Mouse (Mus musculus): ENCODE results near the gene Ptprt. TPM values are rescaled to one million over a fixed set of nuclear protein-coding genes. Genes with fewer than 3 reads are reported as not detected.

The Ptprt gene
- total RNA-seq, 2 experiments from 2014 or later: 0.84 to 1.00 TPM

DNA sequence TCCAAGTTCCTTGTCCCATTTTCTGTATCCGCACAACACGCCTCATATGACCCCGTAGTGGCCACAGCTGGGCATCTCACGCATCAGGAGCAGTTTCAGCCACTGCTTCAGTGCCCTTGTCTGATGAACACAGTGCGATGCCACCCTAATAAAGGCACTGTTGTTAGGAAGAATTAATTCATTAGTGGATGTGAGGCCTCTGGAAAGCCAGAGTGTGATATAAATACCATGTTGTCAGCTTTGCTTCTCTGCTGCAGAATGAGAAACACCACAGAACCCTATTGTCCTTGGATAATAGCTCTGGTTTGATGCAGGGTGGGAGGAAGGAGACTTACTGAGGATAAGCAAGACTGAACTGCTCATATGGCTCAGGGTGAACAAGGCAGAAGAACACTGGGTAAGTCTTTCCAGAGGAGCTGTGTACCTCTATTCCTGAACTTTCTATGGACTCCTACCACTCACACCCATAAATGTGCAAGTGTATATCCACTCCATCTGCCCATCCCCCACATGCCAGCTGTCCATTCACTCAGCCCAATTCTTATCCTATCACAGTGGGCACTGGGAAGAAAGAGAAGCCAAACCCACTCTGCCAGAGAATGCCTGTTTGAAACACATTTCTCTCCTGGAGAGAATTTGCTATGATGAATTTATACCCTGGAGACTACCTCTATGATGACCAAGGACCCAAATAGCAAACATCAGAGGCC lies 582.2 kb downstream of the Ptprt start:
- intact Hi-C loops (cut with DNase I; ENCODE audit: low total_unique reads): no loop called here
- DNase-seq: no peak

- DNase-seq: no peak
- intact Hi-C loops (cut with DNase I; ENCODE audit: low total_unique reads): no loop called here
These were observed 608.1 kb downstream of the Ptprt start for GRCm38 (mm10) chr2:162052816-162053215.

DNA sequence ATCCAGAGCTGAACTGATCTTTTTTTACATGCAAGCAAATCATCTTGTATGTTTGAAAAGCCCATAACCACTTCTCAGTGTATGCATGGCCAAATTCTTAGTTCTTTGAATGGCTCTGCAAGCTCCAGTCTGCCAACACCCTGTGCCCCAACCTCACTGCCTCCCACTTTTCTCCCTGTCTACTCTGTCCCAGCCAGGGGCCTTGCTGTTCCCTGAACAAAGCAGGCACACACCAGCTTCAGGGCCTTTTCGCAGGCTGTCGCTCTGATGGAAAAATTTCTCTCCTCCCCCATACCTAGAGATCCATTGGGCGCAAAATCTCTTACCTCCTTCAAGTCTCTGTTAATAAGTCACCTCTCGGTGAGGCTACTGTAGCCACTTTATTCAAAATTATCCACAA lies 610.7 kb downstream of the Ptprt start:
- no peak for DNase-seq
- intact Hi-C loops (cut with DNase I; ENCODE audit: low total_unique reads): no loop called here

GRCm38 (mm10) chr2:162035615-162036014 lies 625.3 kb downstream of the Ptprt start:
- no peak for DNase-seq
- intact Hi-C loops (cut with DNase I; ENCODE audit: low total_unique reads): no loop called here

DNA sequence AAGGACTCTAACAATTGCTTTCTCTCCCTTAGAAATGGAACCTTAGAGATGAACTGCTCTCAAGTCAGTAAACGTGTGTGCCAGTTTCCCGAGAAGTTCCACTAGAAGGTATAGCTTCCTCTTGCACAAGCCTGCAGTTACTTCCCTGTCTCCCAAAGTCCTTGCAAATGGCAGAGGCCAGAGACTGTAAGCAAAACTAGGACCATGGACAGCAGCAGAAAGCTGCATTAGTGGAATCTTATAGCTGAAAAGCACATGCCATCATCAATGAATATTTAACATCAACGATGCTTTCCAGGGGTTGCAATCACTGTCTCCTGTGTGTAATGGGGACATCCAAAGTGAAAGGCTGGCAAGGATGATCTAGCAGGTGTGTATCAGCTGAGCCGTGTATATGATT lies 629.3 kb downstream of the Ptprt start:
- DNase-seq: no peak
- intact Hi-C loops (cut with DNase I; ENCODE audit: low total_unique reads): no loop called here

GRCm38 (mm10) chr2:162001016-162001415 lies 659.9 kb downstream of the Ptprt start:
- intact Hi-C loops (cut with DNase I; ENCODE audit: low total_unique reads): no loop called here

GRCm38 (mm10) chr2:161982311-161982710 lies 678.6 kb downstream of the Ptprt start:
- DNase-seq: no peak
- intact Hi-C loops (cut with DNase I; ENCODE audit: low total_unique reads): no loop called here

More at GRCm38 (mm10) chr2:162001016-162001415, 659.9 kb downstream of the Ptprt start:
- no peak for DNase-seq

DNA sequence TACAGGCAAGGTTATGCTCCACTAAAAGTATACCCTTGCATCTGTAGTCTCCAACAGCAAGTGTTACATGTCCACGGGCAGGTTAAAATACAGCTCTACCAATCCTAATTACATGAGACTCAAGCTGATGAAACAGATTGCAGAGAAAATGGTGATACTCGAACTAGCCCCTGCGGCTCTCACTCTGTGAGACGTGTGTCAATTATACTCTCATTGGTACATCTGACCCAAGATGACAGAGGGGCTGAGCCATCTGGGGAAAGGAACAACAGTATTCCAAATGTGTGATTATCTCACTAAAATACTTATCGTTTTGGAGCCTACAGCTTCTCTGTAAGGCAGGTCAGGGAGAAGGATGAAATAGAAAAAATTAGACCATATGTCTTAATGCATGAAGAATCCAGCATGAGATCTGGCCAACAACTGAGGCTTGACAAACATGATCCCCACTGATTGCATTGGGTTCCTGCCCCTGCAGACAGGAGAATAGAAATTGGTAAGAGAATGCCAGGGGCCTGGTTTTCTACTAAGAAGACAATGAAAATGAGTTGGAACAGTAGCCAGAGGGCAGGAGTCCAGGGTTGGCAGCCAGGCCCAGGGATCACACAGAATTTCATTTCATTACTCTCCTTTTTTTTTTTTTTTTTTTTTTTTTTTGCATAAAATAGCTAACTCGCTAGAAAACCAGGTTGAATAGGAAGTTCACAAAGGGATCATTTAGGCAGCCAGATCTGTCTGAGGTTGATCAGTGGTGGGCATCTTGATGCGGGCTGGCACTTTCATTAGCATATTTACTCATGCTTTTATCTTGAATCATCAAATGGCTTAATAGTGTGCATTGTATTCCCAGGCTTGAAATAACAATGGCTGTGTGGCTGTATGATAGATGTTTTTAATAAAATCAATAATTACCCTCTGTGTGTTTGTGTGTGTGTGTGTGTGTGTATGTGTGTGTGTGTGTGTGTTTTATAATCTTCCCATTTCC lies 699.5 kb downstream of the Ptprt start:
- DNase-seq: no peak
- intact Hi-C loops (cut with DNase I; ENCODE audit: low total_unique reads): no loop called here

DNA sequence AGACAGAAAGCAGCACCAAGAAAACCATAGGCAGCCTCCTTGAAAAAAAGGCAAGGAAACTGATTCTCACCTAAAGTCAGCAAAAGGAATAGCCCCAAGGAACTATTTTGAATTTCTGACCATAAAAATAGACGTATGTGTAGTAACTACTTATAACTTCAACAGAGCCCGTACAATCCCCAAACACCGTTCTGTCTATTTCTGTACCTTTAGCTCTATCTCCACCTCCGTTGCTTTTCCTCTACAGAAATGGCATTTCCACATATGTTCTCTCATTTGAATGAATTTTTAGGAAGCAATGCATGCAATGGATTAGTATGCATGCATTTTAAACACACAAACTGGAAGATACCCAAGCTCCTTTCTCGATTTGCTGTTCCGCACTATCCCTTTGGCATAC lies 715.5 kb downstream of the Ptprt start:
- no peak for DNase-seq
- intact Hi-C loops (cut with DNase I; ENCODE audit: low total_unique reads): no loop called here

GRCm38 (mm10) chr2:161944689-161945088 lies 716.3 kb downstream of the Ptprt start:
- intact Hi-C loops (cut with DNase I; ENCODE audit: low total_unique reads): no loop called here
- no peak for DNase-seq

GRCm38 (mm10) chr2:161941991-161942390 lies 719.0 kb downstream of the Ptprt start:
- DNase-seq: no peak

GRCm38 (mm10) chr2:161907214-161907613 lies 753.7 kb downstream of the Ptprt start:
- intact Hi-C loops (cut with DNase I; ENCODE audit: low total_unique reads): no loop called here
- DNase-seq: no peak

More at GRCm38 (mm10) chr2:161941991-161942390, 719.0 kb downstream of the Ptprt start:
- intact Hi-C loops (cut with DNase I; ENCODE audit: low total_unique reads): no loop called here

DNA sequence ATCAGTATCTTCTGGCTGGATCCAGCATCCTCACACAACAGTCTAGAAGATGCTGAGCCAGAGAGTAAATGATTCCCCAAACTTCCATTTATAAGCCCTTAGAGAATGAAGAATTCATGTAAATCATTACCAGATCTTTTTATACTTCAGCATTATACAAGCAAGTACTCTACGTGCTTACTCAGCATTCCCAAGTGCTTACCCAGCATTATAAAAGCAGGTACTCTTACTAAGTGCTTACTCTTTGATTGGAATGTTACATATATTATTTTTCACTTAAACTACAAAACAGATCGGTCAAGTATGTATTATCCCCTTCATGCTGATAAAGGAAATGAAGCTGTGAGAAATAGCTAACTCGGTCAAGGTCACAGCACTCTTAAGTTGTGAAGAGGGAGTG lies 758.8 kb downstream of the Ptprt start:
- intact Hi-C loops (cut with DNase I; ENCODE audit: low total_unique reads): no loop called here
- DNase-seq: no peak

GRCm38 (mm10) chr2:161884446-161884845 lies 776.5 kb downstream of the Ptprt start:
- intact Hi-C loops (cut with DNase I; ENCODE audit: low total_unique reads): no loop called here
- no peak for DNase-seq

DNA sequence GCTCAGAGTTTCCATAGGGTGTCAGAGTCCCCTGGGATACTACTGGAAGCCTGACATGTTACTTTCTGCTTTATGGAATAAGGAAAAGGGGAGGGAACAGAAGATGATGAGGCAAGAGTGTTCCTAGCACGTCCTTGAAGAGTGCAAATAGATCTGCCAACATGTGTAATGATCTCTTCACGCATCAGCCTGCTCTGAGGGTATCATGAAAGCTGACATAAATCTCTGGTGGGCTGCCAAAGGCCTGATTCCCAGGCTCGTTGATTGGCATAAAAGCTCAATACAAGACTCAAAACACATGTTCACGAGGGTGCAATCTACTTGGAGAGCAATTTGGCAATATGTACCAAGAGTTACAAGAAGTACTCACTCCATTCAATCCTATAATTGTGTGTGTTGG lies 778.4 kb downstream of the Ptprt start:
- no peak for DNase-seq

GRCm38 (mm10) chr2:161880941-161881340 lies 780.0 kb downstream of the Ptprt start:
- no peak for DNase-seq
- intact Hi-C loops (cut with DNase I; ENCODE audit: low total_unique reads): no loop called here

More for the DNA sequence above, 778.4 kb downstream of the Ptprt start:
- intact Hi-C loops (cut with DNase I; ENCODE audit: low total_unique reads): no loop called here

- intact Hi-C loops (cut with DNase I; ENCODE audit: low total_unique reads): no loop called here
- no peak for DNase-seq
These were observed 795.7 kb downstream of the Ptprt start for GRCm38 (mm10) chr2:161865231-161865630.

DNA sequence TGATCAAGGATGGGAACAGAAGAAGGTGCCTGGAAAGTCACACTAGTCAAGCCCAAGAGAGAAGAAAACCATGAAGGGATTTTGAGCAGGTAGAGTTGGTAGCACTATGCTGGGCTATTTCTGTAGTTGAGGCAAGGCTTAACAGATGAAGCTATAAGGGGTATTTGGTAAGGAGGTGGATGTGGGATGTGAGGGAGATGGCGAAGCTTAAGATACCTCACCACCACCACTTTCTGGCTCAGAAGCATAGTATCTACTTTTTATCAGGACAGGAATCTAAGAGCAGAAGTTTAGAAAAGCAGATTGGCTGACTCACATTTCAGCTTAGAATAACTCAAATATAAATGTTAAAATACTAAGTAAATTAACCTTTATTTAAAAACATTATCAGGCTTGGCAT lies 802.1 kb downstream of the Ptprt start:
- intact Hi-C loops (cut with DNase I; ENCODE audit: low total_unique reads): no loop called here
- no peak for DNase-seq

DNA sequence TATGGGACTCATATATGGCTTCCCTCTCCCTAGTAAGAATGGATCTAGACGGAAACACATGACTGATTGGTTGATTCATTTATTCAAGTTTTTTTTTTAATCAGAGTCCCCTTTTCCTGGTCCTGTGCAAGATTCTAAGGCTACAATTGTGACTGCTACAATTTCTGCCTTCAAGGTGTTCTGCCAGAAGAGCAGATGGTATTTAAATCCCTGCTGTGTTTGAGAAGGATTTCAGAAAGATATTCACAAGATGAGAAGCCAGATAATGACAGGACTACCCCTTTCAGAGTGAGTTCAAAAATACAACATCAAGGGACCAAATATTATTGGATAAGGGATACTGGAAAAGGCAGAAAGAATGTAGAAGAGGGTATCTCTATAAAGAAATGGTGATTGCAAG lies 802.6 kb downstream of the Ptprt start:
- intact Hi-C loops (cut with DNase I; ENCODE audit: low total_unique reads): no loop called here
- no peak for DNase-seq

DNA sequence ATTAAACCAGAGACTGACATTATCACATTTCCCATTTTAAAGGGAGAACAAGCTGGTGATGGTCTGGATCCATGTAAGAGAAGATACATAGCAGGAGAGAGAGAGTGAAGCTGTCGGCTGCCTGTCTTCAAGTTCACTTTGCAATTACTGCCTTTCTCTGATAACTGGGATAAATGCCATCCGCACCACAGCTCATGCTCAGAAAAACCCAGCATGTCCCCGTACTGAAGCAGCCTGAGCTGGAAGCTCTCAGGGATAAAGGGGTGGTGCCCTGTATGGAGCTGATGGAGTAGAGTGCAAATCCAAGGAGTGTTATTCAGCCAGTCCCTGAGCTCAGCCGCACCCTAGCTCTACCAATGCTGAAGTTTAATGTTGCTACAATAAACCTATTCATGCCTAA lies 825.9 kb downstream of the Ptprt start:
- no peak for DNase-seq
- intact Hi-C loops (cut with DNase I; ENCODE audit: low total_unique reads): no loop called here

- intact Hi-C loops (cut with DNase I; ENCODE audit: low total_unique reads): no loop called here
- no peak for DNase-seq
These were observed 827.1 kb downstream of the Ptprt start for GRCm38 (mm10) chr2:161833846-161834245.
